Mouse (Mus musculus): ENCODE measurements around the gene Cdr2l.

Gene Cdr2l

DNA sequence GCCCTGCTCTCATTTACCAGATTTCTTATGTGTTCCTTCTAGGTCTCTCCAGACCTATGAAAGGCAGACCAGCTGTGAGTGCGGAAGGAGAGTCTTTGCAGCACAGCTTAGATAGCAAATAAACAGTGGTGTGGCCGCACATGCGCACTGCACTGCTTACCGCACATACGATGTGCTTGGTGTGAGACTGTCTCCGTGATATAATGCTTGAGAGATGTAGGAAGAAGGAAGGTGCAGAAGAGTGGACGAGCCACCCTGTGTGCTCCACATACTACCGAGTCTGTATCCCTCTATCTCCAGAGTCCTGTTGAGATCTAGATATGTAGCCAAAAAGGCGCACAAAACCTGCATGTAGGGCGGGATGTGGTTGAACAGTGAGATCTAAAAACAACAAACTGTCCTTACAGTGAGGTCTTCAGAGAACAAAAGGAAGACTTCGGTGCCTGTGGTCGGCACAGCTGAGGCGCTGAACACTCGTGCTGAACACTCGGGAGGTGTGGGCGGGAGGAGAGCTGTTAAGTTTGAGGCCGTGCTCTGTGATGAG, 25.2 kb downstream of the Cdr2l start:
- no peak for DNase-seq (ENCODE audit: extremely low spot score)

DNA sequence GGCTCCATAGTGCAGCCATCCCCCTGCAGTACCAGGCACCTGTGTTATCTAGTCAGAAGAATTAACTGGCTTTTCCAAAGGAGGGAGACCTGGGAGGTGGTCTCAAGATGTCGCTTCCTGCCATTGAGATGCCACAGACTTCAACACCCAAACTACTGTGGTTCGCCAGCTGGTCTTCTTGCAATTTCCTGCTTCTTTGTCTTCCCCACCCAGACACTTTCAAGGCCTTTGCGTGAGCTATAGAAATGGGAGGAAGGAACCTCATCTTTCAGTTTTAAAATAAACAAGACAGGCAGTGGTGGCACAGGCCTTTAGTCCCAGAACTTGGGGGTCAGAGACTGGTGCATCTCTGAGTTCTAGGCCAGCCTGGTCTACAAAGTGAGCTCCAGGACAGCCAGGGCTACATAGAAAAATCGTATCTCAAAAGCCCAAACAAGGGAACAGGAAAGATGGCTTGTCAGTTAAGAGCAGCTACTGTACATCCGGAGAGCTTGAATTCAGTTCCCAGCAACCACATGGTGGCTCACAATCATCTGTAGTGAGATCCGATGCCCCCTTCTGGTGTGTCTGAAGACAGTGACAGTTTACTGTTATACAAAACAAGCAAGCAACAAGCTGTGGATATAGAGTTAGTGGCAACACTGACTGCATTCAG, 26.7 kb downstream of the Cdr2l start:
- no peak for DNase-seq (ENCODE audit: extremely low spot score)

DNA sequence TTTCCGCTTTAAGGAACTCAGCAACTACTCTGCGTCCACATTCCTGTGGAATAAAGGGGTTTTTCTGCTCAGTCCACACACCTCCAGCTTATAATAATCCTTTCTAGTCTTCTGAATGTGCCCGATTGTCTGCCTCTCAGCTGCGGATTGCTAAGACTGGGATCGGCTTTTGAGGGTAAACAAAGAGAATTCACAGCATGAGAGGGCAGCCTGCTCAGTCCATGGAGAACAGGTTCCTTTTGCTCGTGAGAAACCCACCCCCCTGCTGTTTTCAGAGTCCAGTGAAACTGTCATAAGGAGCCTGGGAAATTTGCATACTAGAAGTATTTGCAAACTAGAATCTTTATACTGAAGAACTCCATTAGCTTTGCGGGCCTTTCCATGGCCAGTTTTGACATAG, 27.8 kb downstream of the Cdr2l start:
- DNase-seq (ENCODE audit: extremely low spot score): no peak

DNA sequence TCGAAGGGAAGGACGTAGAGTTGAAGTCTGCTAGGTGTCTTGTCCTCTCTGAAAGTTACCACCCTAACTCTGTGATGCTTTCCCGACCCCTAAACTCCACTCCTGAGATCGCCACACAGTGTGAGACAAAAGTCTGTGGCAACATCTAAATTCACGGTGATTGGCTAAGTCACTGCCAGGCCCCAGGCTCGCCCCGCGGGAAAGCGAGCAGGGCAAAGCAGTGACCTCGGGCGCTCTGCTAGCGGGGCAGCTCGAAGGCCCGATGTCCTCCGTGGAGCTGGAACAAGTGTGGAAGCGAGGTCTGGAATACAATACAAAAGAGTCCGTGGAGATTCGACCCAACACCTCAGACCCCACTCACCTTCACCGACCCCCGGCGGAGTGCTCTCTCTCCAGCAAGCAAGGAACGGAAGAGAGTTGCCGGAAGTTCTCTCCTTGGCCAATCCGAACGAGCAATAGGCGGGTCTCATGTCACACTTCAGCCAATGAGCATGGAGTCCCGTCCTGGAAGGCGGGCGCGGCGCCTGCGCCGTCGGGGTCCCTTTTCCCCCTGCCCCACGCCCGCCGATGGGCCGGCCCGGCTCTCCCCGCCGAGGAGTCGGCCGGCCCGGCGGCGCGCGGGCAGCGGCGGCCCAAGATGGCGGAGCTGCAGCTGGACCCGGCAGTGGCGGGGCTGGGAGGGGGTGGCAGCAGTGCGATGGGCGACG, 38.0 kb downstream of the Cdr2l start, which contains the start of the genes Atp5h and Kctd2:
Atp5h (minus strand) TSS at position 432 of the 707 bp plus-strand sequence.
Kctd2 (plus strand) TSS at position 598 of the 707 bp plus-strand sequence.
- peak; percentile 94 for DNase-seq (ENCODE audit: extremely low spot score)

DNA sequence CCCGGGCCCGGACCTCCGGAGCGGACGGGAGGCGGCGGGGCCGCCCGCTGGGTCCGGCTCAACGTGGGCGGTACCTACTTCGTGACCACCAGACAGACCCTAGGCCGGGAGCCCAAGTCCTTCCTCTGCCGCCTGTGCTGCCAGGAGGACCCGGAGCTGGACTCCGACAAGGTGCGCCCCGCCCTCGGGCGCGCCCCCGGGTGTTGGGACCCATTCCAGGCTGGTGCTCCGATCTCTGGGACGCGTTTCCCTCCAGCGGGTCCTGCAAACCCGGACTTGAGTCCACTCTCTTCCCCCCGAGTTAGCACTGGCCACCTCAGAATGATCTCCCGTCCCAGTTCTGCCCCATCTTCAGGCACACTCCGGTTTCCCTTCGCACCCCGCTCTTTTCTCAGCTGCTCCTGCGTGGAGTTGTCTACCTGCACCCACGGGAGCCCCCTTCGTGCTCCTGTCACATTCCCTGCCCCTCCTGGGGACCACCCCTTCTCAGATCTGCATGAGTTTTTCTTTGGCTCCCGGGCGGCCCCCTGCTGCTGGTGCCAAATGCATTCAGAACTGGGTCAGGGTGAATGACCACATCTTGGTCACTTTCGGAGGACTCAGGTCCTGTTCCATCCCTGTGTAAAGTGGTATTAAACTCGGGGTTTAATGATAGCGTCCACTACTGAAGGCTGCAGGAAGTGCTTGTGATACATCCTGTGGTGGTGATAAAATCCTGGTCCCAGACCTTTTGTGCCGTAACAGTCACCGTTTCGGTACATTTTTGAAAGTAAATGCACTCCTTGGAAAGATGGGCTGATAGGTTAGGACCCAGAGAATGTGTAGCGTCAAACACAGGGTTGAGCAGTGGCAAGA, 38.8 kb downstream of the Cdr2l start:
- DNase-seq (ENCODE audit: extremely low spot score): peak; percentile 68

DNA sequence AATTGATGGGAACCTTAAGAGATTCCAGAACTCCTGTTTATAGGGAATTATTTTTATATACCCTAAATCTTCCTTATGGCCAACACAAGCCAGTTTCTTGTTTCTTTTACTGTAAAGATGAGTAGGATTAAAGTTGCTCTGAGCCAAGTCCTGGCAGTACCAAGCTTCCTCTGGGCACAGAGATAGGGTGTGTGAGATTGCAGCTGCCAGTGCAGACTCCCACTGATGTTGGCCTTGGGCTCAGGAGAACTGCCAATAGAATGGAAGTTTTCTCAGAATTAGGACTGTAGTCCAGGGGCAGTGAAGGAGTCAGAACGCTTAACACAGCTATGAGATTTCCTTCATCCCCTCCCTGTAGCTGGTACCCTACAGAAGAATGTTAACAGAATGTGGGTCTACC, 39.6 kb downstream of the Cdr2l start:
- DNase-seq (ENCODE audit: extremely low spot score): no peak

DNA sequence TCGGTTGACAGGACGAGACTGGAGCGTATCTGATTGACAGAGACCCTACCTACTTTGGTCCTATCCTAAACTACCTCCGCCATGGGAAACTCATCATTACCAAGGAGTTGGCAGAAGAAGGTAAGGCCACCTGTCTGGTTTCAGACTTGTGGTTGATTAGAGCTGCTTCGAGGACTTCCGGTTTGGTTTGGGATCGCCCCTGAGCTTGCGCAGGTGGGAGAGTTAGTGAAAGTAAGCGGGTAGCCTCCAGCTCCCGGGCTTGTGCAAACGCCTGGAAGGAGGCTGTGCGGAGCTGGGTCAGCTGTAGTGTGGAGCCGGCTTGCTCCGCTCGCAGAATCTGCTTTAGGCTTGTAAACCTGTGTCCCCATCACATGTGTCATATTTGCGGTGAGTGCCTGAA, 40.3 kb downstream of the Cdr2l start:
- no peak for DNase-seq (ENCODE audit: extremely low spot score)

DNA sequence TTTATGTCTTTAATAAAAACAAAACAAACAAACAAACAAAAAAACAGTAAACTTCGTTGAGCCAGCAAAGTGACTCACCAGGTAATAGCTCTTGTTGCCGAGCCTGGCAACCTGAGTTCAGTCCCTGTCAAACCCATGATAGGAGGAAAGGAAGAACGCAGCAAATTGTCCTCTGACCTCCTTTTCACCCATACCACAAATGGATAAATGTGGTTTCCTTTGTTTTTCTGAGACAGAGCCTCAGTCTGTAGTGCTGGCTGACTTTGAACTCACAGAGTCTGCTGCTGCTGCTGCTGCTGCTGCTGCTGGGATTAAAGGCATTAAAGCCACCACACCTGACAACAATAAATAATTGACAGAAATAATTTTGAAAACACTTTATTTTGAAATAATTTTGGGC, 41.4 kb downstream of the Cdr2l start:
- DNase-seq (ENCODE audit: extremely low spot score): no peak

DNA sequence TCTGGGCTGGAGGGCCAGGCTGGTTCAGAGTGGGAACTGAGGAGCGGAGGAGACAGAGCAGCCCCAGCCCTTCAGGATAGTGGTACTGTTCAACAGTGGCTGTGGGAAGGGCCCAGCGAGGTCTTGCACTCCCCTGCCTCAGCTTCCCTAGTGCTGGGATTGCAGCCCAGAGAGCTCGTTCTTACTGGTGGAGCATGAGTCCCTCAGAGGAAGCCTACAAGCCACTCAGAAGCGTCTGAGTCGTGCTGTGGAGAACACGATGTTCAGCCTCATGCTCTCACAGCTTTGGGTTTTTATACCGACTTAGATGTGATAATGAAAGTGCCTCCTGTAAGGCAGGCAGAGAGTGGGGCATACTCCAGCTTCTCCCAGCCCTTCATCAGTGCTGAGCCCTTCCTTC, 43.0 kb downstream of the Cdr2l start:
- DNase-seq (ENCODE audit: extremely low spot score): no peak

DNA sequence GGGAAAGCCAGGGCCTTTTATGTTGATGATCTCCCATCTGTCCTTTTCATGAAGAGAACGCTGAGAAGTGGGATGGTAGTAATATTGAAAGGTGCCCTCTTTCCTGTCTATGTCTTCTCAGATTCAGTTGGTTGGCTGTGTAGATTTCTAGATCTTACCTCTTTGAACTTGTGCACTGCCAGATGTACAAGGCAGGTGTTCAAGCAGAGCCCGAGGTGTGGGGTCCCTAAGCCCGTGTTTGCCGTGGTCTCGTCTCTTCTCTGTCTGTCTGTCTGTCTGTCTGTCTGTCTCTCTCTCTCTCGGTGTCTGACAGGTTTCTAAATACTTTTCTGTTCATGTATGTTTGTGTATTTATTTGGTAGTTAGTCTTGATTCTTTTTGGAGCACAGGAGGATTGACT, 44.0 kb downstream of the Cdr2l start:
- no peak for DNase-seq (ENCODE audit: extremely low spot score)

DNA sequence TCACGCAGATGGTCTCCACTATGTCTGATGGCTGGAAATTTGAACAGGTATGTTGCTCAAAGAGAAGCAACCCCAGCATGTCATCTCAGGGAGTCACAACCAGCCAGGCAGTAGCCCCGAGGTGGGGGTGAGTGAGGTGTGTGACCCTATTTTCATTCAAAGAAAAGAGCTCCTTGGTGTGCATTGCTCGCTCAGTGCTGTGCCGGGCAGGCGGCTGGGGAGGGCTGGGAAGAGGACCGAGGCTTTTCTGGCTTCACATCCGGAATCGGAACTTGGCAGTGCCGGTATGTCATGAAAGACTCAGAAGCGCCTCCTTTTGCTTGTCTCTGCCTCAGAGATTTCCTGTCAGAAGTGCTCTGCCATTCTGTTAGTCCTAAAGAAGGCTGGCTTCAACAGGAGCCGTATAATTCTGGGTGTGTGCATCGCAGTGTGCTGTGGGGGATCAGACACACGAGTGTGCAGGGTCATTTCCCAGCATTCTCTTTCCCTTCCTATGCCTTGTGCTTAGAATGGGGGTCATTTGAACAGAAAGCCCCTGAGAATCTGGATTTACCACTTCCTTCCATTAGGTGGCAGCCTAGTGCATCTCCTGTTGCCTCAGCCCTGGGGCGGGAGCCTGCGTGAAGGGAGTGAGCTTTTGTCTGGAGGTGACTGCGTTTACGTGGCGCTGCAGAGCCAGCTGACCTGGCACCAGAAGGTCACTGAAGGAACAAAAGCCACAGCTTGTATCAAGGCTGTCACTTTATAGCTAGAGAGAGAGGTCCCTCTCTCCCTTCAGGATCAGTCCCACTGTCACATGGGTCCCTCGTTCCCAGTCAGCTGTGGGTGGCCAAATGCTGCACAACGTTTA, 46.0 kb downstream of the Cdr2l start:
- DNase-seq (ENCODE audit: extremely low spot score): peak; percentile 88

DNA sequence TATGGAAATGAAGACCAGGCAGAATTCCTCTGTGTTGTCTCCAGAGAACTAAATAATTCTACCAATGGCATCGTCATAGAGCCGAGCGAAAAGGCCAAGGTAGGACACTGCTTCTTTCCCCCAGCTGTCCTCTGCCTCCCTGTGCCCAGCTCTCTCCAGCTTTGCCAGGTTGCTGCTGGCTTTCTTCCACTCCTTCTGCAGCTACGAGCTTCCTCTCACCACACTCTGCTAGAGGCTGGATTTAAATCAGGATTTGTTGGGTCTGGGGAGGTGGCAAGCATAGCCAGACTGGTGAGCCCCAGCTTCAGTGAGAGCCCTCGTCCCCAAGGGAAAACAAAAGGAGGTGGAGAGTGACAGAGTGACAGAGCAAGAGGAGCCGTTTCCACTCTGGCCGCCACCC, 47.6 kb downstream of the Cdr2l start:
- no peak for DNase-seq (ENCODE audit: extremely low spot score)

DNA sequence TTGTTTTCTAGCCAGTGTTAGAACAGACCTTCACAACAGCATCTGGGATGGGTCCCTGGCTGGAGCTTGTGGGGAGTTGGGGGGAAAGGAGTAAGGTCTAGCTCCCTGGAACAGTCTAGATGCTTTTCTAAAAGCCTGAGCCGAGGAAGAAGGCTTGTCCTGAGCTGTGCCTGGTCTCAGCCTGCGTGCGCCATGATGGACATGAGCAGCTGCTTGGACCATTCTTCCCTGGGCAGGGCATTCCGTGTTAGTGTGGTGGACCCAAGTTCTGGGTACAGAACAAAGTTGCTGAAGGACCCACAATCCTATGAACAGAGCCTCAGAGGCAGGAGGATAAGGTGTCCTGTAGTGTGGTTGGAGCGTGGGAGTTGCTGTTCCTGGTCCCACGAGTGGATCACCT, 48.8 kb downstream of the Cdr2l start:
- no peak for DNase-seq (ENCODE audit: extremely low spot score)

DNA sequence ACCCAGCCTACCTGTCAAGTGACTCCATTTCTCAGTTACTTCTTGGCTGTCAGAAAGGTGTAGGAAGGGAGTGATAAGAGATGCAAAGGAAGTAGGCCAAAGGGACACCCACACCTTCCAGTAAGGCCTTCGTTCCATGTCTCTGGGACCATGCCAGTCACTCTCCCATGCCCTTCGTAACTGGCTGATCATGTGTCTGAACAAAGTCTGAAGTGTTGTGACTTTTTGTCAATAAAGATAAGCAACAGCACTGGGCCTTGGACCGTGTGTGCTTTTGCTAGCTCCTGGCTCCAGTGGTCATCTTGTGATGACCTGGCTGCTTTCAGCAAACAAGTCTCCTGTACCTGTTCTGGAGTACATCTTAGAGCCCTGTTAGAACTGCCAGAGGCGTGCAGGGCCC, 51.1 kb downstream of the Cdr2l start:
- no peak for DNase-seq (ENCODE audit: extremely low spot score)

DNA sequence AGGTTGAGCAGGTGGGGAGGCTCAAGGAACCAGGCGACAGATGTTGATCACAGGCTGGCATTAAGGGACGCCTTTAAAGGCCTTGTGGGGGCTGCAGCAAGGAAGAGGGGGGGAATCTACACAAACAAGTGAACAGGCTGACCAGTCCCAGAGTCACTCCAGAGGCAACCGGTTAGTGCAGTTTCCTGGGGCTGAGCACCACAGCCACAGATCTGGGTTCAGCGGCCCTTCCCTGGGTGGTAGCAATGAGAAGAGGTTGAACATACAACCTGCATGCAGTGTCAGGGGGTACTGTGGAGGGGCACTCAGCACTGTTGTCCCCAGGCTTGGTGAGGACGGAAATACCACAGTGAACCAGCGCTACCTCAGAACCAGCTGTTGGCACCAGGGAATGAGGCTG, 51.6 kb downstream of the Cdr2l start:
- DNase-seq (ENCODE audit: extremely low spot score): no peak

DNA sequence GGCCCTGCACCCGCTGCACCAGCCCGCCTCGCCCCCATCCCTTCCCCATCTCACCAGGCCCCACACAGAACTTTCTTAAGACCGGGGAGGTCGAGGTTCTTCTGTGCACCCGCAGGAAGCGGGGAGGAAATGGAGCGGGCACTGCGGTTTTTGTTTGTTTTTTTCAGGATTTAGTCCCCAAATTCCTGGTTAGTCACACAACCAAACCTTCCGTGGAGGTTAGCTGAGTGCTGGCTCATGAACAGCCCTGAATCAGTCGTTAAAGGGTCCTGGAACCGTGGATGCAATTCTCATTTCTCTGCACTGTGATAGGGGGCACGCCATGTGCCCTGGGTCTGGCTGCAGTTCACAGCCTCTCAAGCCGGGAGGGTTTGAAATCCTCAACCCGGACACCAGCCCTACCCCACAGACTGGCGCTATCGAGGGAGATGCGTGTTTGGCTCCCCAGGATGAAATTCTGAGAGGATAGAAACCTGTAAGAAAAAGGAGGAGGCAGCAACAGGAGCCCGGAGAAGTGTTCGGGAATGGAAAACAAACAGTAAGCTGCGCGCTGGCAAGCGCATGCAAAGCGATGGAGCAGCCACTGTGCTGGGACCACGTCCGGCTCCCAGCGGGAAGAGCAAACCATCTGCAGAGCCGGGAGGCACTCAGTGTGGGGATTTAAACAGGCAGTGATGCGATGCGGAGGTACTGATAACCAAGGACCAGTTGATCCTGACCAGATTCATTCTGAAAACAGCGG, 54.1 kb downstream of the Cdr2l start:
- peak; percentile 73 for DNase-seq (ENCODE audit: extremely low spot score)

DNA sequence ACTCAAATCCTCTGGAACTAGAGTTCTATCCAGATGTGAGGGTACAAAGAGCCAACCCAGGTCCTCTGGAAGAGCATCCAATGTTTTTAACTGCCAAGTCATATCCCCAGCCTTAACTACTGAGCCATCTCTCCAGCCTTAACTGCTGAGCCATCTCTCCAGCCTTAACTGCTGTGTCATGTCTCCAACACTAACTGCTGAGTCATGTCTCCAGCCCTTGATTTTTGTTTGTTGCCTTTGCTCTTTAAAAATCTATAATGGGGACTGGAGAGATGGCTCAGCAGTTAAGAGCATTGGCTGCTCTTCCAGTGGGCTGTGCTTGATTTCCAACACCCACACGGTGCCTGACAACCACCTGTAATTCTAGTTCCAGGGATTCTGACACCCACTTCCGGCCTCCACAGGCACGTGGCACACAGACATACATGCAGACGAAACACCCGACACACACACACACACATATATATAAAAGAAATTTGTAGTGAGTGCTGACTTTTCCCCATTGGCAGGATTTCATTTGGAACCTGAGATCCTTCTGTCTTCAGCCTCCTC, 55.9 kb downstream of the Cdr2l start:
- no peak for DNase-seq (ENCODE audit: extremely low spot score)

DNA sequence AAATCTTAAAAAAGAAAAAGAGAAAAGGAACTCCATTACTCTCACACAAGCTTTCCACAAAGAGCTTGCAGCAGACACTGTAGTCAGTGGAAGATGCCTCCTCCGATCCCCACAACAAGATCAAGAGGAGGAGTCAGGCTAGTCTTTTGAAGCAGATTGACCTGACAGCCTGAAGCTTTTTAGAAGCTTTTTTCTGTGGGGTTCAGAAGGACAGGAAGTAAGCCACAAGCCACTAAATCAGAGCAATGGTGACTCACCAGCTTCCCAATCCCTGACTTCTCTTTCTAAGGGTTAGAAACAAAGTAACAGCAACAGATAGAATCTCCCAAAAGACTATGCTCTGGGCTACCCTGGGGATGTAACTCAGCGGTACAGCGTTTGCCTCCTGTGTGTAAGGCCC, 57.6 kb downstream of the Cdr2l start:
- no peak for DNase-seq (ENCODE audit: extremely low spot score)

DNA sequence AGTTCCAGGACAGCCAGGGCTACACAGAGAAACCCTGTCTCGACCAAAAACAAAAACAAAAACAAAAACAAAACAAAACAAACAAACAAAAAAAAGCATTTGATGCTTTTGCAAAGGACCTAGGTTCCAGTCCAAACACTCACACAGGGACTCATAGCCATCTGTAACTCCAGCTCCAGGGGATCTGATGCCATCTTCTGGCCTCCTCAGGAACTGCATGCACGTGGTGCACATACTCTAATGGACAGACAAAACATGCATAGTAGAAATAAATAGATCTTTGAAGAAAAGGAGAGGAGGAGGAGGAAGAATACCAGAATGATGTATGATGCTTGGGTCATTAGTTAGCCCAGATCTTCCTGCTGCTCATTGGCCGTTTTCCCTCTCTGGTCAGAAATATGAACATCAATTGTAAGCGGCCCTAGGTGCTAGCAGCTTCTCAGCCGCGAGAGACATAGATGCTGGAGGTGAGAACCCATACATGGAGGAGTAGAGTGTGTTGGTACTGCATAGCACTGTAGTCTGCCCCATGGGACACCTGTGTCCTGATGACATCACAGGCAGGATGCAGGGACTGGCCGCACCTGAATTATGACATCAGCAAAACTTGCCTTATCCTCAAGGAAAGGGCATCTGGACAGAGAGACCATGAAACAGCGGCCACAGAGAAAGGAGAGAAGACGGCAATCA, 58.3 kb downstream of the Cdr2l start, which contains the start of gene Trim80:
Trim80 (plus strand) TSS at position 640 of the 690 bp plus-strand sequence.
- no peak for DNase-seq (ENCODE audit: extremely low spot score)

DNA sequence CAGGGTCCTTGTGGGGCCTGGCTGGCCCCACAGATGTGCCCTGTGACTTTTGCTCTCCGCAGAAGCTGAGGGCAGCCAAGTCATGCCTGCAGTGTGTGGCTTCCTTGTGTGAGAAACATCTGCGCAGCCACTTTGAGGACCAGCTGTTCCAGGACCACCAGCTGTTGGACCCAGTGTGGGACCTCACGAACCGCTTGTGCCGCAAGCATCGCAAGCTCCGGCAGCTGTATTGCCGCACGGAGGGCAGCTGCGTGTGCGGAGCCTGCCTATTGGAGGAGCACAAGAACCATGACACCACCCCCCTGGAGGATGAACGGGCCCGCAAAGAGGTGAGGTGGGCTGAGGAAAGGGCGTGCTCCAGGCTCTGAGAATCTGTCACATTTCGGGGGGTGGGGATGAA, 59.7 kb downstream of the Cdr2l start:
- no peak for DNase-seq (ENCODE audit: extremely low spot score)
